Mouse (Mus musculus) left cerebral cortex, adult 18-20 months (tissue): Measurements from ENCODE around the gene Runx3. TPM values are rescaled to one million over a fixed set of nuclear protein-coding genes. Genes with fewer than 3 reads are reported as not detected.
A peak's percentile ranks its signal among the peaks of the same experiment; 100 is the strongest.

Experiments
- DNase-seq, 2 experiments: peaks; one replicate each; pipeline ENCODE4 v3.0.0; 2021 to 2022; ENCODE audit warnings: low spot score in 2 of 2, mixed read lengths in 1 of 2
- total RNA-seq, 2 experiments: library from RNA; stranded (reverse); gene quantifications; 2 replicates each; pipeline ENCODE4 v1.2.3; 2021

Gene Runx3
- total RNA-seq, 2 experiments from 2014 or later = 0.12 TPM; not detected in 1

GRCm38 (mm10) chr4:135209846-135210245, 89.4 kb downstream of the Runx3 start:
- no peak for DNase-seq

DNA sequence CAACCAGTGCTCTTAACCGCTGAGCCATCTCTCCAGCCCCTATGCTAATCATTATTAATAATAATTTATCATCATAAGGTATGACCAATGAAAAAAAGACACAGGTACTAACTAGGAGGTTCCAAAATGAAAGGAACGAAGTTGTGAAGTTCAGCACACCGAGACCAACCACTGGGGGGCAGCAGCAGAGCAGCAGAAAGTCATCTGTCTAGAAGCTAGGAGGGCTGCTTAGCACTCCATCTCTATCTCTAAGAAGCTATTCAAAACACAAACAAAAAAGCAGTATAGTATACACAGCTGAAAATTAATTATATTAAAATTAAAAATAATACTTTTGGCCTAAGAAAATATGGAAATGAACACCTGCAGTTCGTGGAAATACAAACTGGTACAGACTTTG, 99.2 kb downstream of the Runx3 start:
- DNase-seq = peak; percentile 82 to 85

GRCm38 (mm10) chr4:135220641-135221040, 100.2 kb downstream of the Runx3 start:
- DNase-seq = no peak

DNA sequence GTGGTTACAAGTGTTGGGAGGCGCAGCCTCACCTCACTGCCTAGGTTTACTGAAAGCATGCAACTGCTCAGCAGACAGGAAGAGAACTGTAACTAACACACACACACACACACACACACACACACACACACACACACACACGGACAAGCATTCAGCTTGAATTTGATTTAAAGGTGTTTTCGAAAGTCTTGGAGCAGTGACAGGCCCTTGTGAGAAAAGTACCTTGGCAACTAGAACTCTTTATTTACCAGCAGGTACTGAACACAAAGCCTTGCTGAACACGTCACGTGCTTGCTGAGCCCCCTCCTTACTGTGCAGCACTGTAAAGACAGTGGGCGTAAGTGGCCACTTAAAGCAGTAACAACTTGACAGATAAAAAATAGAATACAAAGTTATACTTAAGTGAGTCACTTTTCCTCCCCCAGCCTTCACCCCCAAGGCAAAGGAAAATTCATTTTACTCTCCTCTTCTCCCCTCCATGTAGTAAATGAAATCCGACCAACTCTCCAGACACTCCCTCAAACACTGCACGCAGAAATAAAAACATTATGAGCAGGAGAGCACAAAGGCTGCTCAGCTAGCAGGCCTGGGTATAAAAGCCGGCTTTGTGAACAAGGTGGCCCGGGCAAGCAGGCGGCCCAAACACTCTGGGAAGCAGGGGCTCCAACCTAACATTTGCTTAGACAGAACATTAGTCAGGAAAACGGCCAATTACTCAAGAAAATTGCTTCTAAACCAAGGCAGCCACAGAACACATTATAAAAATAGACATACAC, 101.4 kb downstream of the Runx3 start:
- no peak for DNase-seq

- no peak for DNase-seq
These were observed 103.4 kb downstream of the Runx3 start for GRCm38 (mm10) chr4:135223808-135224207.

- no peak for DNase-seq
These were observed 105.7 kb downstream of the Runx3 start for GRCm38 (mm10) chr4:135226008-135226667.

Other genes with a start within 250 kb of the Runx3 start
- 100 to 1,000 TPM; 119 to 127 TPM for gene Tmem50a, start 205.6 kb upstream of the Runx3 start, total RNA-seq
- gene Rsrp1, start 197.1 kb upstream of the Runx3 start, total RNA-seq = 100 to 1,000 TPM; 248 to 297 TPM
- gene Syf2, start 189.8 kb upstream of the Runx3 start, total RNA-seq = 10 to 100 TPM; 59.9 to 63.6 TPM
- gene Clic4, start 152.2 kb downstream of the Runx3 start, total RNA-seq = 10 to 100 TPM; 30.2 to 35.7 TPM
- 100 to 1,000 TPM; 131 to 132 TPM for gene Srrm1, start 232.7 kb downstream of the Runx3 start, total RNA-seq